Mouse (Mus musculus): ENCODE results near the gene Vmn2r27. TPM values are rescaled to one million over a fixed set of nuclear protein-coding genes. Genes with fewer than 3 reads are reported as not detected.

Vmn2r27 gene
- not detected for total RNA-seq (2021)
- long read RNA-seq: 0 reads

GRCm38 (mm10) chr6:124231756-124232155, at the start of gene Vmn2r27:
Gene Vmn2r27, minus strand, starts transcription at chr6:124231856.
- DNase-seq (ENCODE audit: low spot score in 2 of 2): no peak

- DNase-seq (ENCODE audit: low spot score in 2 of 2): no peak
These were observed 46.6 kb upstream of the Vmn2r27 start for GRCm38 (mm10) chr6:124278291-124278690.

DNA sequence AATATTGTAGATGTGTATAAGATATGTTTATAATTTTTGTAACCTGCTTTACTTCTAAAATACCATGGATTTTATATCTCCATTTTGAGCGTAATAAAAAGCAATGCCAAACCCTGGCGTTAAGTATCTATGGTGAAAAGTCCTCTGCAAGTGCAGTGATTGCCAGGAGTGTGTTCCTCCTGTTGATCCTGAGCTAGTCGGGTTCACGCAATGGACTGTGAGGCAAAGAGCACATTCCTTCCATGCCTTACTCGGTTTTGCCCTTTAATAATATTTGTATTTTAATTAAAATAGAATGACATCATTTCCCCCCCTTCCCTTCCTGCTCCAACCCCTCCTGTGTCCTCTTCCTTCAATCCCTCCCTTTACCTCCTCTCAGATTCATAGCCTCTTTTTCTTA, 46.0 kb upstream of the Vmn2r27 start:
- DNase-seq (ENCODE audit: low spot score in 2 of 2): no peak

DNA sequence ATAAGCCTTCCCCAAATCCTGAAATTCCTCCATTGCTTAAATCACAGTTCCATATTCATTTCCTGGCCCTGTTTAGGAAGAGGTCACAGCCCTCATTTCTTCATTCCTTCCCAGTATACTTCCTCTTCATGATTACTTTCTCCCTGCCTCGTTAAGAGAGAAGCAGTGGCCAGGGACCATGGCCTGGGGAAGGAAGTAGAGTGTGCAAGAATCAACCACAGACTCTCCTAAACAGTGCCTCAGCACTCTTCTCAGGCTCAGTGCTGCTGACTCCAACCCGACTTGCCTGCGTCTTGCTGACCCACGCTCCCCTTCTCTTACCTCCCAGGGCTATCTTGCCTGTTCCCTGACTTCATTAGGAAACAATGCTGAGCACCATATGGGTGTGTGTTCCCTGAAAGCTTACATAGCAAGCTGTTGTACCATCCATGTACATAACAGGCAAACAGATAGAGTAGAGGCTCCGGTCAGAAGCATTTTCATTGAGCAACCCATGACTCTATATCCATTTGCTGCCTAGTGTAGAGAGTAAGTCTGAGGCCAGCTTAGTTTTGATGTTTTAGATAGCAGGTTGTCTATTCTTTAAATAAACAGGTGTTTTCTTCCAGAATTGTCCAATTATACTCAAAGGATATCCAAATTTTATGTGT, 41.7 kb upstream of the Vmn2r27 start:
- DNase-seq (ENCODE audit: low spot score in 2 of 2): no peak

DNA sequence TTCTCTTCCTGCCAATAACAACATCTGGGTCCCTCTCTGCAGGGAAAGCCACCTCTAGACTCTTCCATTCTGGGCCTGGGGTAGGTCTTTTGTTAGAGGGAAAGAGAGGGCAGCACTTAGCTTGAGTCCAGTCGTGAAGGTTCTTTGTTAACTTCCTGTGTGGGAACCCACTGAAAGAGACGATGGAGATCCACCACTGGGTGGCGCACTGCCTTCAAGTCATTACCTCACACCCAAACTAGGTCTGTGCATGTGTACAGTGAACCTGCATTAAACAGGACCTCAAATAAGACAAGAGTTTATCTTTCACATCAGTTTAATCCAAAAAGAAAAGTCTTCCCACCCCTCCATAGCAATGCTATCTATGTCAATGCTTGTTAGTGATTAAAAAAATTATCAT, 31.0 kb upstream of the Vmn2r27 start:
- peak; percentile 75 to 76 for DNase-seq (ENCODE audit: low spot score in 2 of 2)

DNA sequence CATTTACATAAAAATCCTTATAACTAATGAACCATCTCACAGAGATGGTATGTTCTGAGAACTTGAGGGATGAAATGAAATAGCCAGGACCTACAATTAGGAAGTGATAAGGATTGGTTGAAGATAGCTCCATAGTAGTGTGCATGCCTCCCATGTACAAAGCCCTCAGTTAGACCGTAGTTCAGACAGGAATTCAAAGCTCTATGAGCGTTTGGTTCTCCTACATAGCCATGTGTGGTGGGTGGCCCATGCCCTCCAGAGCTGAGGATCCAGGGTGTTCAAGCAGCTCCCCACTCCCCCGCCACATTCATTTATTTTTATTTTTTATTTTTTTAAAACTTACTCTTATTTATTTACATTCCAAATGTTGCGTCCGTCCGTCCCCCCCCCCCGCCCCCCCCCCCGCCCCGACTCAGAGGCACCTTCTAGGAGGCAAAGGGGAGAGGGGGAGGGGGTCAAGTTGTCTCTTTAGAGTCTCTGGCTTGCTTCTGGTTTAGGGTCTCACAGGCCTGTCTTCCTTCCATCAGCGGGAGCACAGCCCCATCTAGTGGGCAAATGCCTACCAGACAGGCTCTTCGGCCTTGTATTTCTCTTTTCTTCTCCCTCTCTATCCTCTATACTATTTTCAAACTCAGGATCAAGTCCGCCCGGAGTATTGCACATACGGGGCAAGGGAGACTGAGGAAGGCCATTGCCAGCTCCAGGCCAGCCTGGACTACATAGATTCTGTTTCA, 28.7 kb upstream of the Vmn2r27 start:
- peak; percentile 86 for DNase-seq (ENCODE audit: low spot score in 2 of 2)

DNA sequence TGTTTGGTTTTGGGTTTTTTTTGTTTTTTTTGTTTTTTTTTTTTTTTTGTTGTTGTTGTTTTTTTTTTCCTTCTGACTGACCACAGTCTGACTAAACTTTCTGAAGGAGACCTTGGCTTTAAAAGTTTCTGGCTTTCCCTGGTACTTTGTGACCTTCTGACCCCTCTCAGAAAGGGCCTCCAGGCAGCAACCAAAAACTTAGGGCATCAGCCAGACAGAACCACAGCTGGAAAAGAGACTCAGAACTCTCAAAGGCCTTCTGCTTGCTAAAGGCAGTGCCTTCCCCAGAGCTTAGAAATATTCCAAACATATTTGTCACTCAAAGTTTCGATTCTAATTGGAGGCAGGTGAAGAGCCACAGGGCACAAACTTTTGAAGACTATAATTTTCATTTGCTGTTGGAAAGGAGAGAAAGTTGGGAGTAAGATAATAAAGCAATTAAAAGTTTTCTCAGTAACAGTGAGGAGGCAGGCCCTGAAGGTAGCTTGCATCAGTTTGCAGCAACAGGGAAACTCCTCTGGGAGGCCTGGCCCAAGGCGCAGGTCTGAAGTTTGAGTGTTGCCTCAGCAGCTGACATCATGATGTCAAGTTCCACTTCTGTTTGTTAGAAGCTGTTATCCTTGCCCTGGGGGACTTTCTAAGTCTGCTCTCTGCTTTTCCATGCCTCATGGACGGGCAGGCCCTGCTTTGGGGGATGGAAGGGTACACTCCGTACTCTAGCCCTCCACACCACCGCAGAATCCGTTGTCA, 24.2 kb upstream of the Vmn2r27 start:
- DNase-seq (ENCODE audit: low spot score in 2 of 2): no peak

GRCm38 (mm10) chr6:124202116-124202515, 29.5 kb downstream of the Vmn2r27 start:
- no peak for DNase-seq (ENCODE audit: low spot score in 2 of 2)

- no peak for DNase-seq (ENCODE audit: low spot score in 2 of 2)
These were observed 63.0 kb downstream of the Vmn2r27 start for GRCm38 (mm10) chr6:124168499-124169257.

DNA sequence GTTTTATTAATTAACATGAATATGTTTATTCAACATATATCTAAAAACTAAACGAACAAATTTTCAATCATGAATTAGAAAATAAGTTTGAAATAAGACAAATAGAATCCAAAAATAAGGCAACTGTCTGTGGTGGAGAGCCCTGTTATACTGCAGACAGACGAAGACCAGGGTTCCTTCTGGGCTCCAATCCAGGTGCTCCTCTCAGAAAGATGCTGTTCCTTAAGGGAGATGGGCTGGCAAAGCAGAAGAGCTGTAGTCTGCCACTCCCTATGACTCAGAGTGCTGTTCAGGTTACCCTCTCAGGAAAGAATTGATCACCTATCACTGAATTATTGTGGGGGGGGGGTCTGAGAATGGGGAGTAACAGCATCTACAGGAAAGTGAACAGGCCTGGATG, 65.1 kb downstream of the Vmn2r27 start:
- no peak for DNase-seq (ENCODE audit: low spot score in 2 of 2)

GRCm38 (mm10) chr6:124149808-124150207, 81.8 kb downstream of the Vmn2r27 start:
- DNase-seq (ENCODE audit: low spot score in 2 of 2): no peak

Other genes with a start within 250 kb of the Vmn2r27 start
- gene Vmn2r26, start 207.3 kb downstream of the Vmn2r27 start, total RNA-seq (2021): under 1 TPM in 1 of 2 experiments, not detected in 1; 0.07 TPM
- 1 to 10 TPM; 3.7 to 4.0 TPM for gene Cd163, start 72.8 kb upstream of the Vmn2r27 start, total RNA-seq (2021)
- gene Pex5, start 183.2 kb upstream of the Vmn2r27 start, total RNA-seq (2021): 10 to 100 TPM; 70.2 to 81.5 TPM
- gene Clstn3, start 232.9 kb upstream of the Vmn2r27 start, total RNA-seq (2021): 100 to 1,000 TPM; 272 to 280 TPM

Measured in layer of hippocampus, postnatal 10 days (tissue).